Mouse (Mus musculus): ENCODE data around the gene Prr3. TPM values are rescaled to one million over a fixed set of nuclear protein-coding genes. Genes with fewer than 3 reads are reported as not detected.
A peak's percentile ranks its signal among the peaks of the same experiment; 100 is the strongest.

Prr3 gene
- polyA plus RNA-seq, 2 experiments = 4.5 to 6.3 TPM

DNA sequence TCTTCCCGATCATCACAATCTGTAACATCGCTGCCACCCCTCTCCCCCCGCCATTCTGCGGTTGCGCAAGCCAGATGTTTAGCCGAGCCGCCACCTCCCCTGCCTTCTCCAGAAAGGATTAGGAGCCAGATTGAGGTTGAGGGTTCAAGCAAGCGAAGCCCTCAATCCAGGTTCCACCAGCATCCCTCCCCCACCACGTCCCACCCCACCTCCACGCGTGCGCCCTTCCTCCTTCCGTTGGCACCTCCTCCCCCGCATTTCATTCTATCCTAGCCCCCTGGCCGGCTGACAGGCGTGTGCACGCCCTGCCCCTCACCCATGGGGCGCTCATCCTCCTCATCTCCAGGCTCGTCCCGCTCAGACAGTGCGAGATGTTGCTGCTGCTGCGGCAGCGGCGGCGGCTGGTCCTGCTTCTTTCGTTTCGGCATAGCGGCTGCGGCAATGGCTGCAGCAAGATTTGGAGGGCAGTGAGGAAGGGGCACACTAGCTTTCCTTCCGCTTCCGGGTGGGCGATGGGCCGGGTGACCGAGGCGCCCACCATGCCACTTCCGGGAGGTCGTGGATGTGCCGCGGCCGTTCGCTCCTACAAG is 1.1 kb downstream of the Prr3 start:
- H3K36me3 ChIP-seq (replicated peaks; ENCODE audit: control insufficient read depth, insufficient read depth, low read depth) = no peaks in the 10 kb centered on the region; the same call in 1 of the 2 replicates
- H3K4me2 ChIP-seq (ENCODE audit: low read depth) = peak overlapping the region; percentile 97
- H3K9me3 ChIP-seq (ENCODE audit: control insufficient read depth, low read length) = no peaks in the 10 kb centered on the region
- H3K4me3 ChIP-seq (ENCODE audit: insufficient read depth in 1 of 2, low read depth in 2 of 2, low read length in 2 of 2) = peak overlapping the region; percentile 71 to 84
- DNase-seq (ENCODE audit: low read depth in 3 of 3, low spot score in 3 of 3) (no peak), ATAC-seq (ENCODE audit: insufficient read depth) (peak; percentile 1)
- H3K9ac ChIP-seq (replicated peaks) = peak overlapping the region; percentile 49
- 0 out of 2 replicates have a peak, but pooled peaks have one; percentile 7 for TF ChIP-seq CTCF (IDR thresholded peaks at IDR 0.05; ENCODE audit: low read depth)
- no peak for TF ChIP-seq EP300 (IDR thresholded peaks at IDR 0.05; ENCODE audit: low read depth)
- H3K4me1 ChIP-seq (replicated peaks; ENCODE audit: control insufficient read depth in 2 of 2, insufficient read depth in 2 of 2, low read length in 1 of 2) = peaks cover 3 to 8% of the 10 kb centered on the region in 2 experiments; a peak in 3 of 4 replicates
- no peaks in the 10 kb centered on the region for H3K27me3 ChIP-seq (ENCODE audit: control insufficient read depth, insufficient read depth, low read length)
- WGBS (ENCODE audit: insufficient replicate concordance) = under 1% methylated on average over 41 of the region's 41 CpGs
- no peak overlapping the region for H3K27ac ChIP-seq

DNA sequence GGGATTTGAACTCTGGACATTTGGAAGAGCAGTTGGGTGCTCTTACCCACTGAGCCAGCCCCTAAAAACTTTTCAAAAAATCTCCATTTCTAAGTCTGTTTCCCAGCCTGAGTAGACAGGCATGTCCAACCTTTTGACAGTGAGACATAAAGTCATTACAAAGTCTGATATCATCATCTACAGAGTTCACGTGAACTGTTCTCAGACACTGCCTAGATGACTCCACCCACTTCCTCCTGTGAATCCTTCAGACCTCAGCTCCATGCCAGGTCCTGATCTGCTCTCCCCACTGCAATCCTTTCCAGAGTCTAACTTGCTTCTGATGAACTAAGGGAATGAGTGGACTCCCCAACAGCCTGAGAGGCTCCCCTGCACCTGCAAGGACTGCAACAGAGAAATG is 7.9 kb downstream of the Prr3 start:
- no peak overlapping the region for H3K4me2 ChIP-seq (ENCODE audit: low read depth)
- TF ChIP-seq CTCF (IDR thresholded peaks at IDR 0.05; ENCODE audit: low read depth) (no peak), EP300 (IDR thresholded peaks at IDR 0.05; ENCODE audit: low read depth) (no peak)
- WGBS (ENCODE audit: insufficient replicate concordance) = 23% methylated on average over 1 of the region's 1 CpGs
- no peaks in the 10 kb centered on the region for H3K9me3 ChIP-seq (ENCODE audit: control insufficient read depth, low read length)
- no peak overlapping the region for H3K9ac ChIP-seq (replicated peaks)
- H3K4me3 ChIP-seq (ENCODE audit: insufficient read depth in 1 of 2, low read depth in 2 of 2, low read length in 2 of 2) = no peak overlapping the region
- H3K27ac ChIP-seq = no peak overlapping the region
- H3K27me3 ChIP-seq (ENCODE audit: control insufficient read depth, insufficient read depth, low read length) = no peaks in the 10 kb centered on the region
- H3K4me1 ChIP-seq (replicated peaks; ENCODE audit: control insufficient read depth in 2 of 2, insufficient read depth in 2 of 2, low read length in 1 of 2) = peaks cover 13 to 15% of the 10 kb centered on the region in 2 experiments
- DNase-seq (ENCODE audit: low read depth in 3 of 3, low spot score in 3 of 3) (no peak), ATAC-seq (ENCODE audit: insufficient read depth) (no peak)
- peaks cover 6% of the 10 kb centered on the region; the same call in 1 of the 2 replicates for H3K36me3 ChIP-seq (replicated peaks; ENCODE audit: control insufficient read depth, insufficient read depth, low read depth)

DNA sequence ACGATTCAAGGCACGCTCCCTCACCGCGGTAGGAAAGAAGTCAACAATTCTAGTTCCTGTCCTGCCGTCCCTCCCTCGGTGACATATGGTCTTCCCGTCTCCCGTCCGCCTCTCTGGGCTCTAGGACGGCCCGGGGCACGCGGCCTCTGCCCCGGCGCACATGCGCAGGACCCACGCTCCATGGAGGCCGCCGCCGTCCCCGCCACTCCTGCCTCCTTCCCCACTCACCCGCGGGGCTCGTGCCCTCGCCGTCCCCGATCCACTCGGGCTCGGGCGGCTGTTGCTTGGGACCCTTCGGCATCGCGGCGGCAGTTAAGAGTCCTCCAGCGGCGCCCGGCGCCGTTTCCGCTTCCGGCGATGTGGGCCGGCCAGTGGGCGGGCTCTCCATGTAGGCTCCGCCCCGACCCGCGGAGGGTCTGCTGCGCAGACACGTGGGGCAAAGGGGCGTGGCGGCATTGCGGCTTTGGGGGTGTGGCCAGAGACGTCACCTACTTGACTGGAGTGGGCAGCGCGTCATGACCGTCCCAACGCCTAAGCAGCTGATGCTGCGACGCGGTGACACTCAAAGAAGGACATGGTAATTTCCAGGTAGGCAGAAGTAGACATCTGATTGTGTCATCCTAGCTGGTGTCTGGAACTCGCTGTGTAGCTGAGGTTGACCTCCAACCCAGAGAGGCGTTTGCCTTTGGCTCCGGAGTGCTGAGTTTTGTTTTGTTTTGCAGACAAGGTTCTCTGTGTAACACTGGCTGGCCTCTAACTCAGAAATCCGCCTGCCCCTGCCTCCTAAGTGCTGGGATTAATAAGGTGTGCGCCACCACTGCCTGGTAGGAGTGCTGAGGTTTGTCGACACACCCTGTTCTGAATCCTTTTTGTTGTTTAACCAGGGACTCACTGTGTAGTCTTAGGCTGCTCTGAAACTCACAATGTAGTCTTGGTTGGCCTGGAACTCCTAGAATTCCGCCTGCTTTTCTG is 10.3 kb downstream of the Prr3 start, which contains the start of gene Abcf1:
Abcf1 (minus strand) TSS at position 344 of the 972 bp plus-strand sequence.
- H3K9me3 ChIP-seq (ENCODE audit: control insufficient read depth, low read length) = no peaks in the 10 kb centered on the region
- peak within 1 kb of the TSS; percentile 79 for H3K4me2 ChIP-seq (ENCODE audit: low read depth)
- peak within 1 kb of the TSS; percentile 77 to 88 for H3K4me3 ChIP-seq (ENCODE audit: insufficient read depth in 1 of 2, low read depth in 2 of 2, low read length in 2 of 2)
- H3K9ac ChIP-seq (replicated peaks) = peak within 1 kb of the TSS; percentile 85
- WGBS (ENCODE audit: insufficient replicate concordance) = under 1% methylated on average over 68 of the region's 68 CpGs
- no peaks in the 10 kb centered on the region for H3K27me3 ChIP-seq (ENCODE audit: control insufficient read depth, insufficient read depth, low read length)
- H3K27ac ChIP-seq = peak within 1 kb of the TSS; percentile 54
- TF ChIP-seq CTCF (IDR thresholded peaks at IDR 0.05; ENCODE audit: low read depth) = no peak
- no peak for TF ChIP-seq EP300 (IDR thresholded peaks at IDR 0.05; ENCODE audit: low read depth)
- H3K36me3 ChIP-seq (replicated peaks; ENCODE audit: control insufficient read depth, insufficient read depth, low read depth) = peaks cover 8% of the 10 kb centered on the region; the same call in 1 of the 2 replicates
- ATAC-seq (ENCODE audit: insufficient read depth) (peak; percentile 93), DNase-seq (ENCODE audit: low read depth in 3 of 3, low spot score in 3 of 3) (peak; percentile 94)
- H3K4me1 ChIP-seq (replicated peaks; ENCODE audit: control insufficient read depth in 2 of 2, insufficient read depth in 2 of 2, low read length in 1 of 2) = peaks cover 13 to 15% of the 10 kb centered on the region in 2 experiments

DNA sequence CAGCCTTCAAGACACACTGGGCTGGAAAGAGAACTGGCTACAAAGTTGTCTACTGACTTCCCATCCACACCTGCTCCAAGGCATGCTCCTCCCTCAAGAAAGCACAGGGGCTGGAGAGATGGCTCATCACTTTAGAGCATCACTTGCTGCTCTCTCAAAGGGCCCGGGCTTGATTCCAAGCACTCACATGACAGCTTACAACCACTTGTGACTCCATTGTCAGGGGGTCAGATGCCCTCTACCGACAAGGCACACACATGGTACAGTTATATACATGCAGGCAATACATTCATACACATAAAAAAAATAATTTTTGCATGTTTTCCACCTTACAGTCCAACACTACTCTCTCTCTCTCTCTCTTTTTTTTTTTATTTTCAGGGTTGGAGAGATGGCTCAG is 12.4 kb downstream of the Prr3 start:
- Histone ChIP-seq H3K27ac (no peak overlapping the region), H3K36me3 (replicated peaks; ENCODE audit: control insufficient read depth, insufficient read depth, low read depth) (peaks cover 25% of the 10 kb centered on the region), H3K4me1 (replicated peaks; ENCODE audit: control insufficient read depth in 2 of 2, insufficient read depth in 2 of 2, low read length in 1 of 2) (peaks cover 13 to 15% of the 10 kb centered on the region in 2 experiments), H3K27me3 (ENCODE audit: control insufficient read depth, insufficient read depth, low read length) (no peaks in the 10 kb centered on the region), H3K9ac (replicated peaks) (no peak overlapping the region), H3K4me3 (ENCODE audit: insufficient read depth in 1 of 2, low read depth in 2 of 2, low read length in 2 of 2) (no peak overlapping the region), H3K9me3 (ENCODE audit: control insufficient read depth, low read length) (no peaks in the 10 kb centered on the region), H3K4me2 (ENCODE audit: low read depth) (no peak overlapping the region; the same call in 1 of the 2 replicates)
- ATAC-seq (ENCODE audit: insufficient read depth) = no peak
- no peak for DNase-seq (ENCODE audit: low read depth in 3 of 3, low spot score in 3 of 3)
- TF ChIP-seq CTCF (IDR thresholded peaks at IDR 0.05; ENCODE audit: low read depth) = no peak
- no peak for TF ChIP-seq EP300 (IDR thresholded peaks at IDR 0.05; ENCODE audit: low read depth)
- WGBS (ENCODE audit: insufficient replicate concordance) = 79% methylated on average over 2 of the region's 2 CpGs

DNA sequence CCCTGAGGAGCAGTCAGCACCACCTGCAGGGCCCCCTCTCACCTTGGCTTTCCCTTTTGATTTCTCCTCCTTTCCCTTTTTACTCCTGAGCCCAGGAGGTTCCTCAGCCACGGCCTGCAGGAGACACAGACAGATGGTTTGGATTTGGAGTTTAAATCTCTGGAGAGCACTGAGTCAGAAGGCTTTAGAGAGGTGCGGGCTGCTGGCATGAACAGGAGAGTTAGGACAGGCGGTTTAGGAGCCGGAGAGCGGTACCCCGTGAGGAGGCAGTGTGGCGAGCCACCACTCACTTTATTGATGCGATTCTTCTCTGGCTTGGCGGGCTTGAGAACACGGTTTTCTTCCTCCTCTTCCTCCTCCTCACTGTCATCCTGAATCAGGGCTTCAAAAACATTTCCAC is 16.8 kb downstream of the Prr3 start:
- TF ChIP-seq CTCF (IDR thresholded peaks at IDR 0.05; ENCODE audit: low read depth) (no peak), EP300 (IDR thresholded peaks at IDR 0.05; ENCODE audit: low read depth) (no peak)
- Histone ChIP-seq H3K9ac (replicated peaks) (no peak overlapping the region), H3K4me2 (ENCODE audit: low read depth) (no peak overlapping the region), H3K27me3 (ENCODE audit: control insufficient read depth, insufficient read depth, low read length) (no peaks in the 10 kb centered on the region), H3K4me3 (ENCODE audit: insufficient read depth in 1 of 2, low read depth in 2 of 2, low read length in 2 of 2) (no peak overlapping the region), H3K9me3 (ENCODE audit: control insufficient read depth, low read length) (no peaks in the 10 kb centered on the region), H3K4me1 (replicated peaks; ENCODE audit: control insufficient read depth in 2 of 2, insufficient read depth in 2 of 2, low read length in 1 of 2) (peaks cover 3 to 4% of the 10 kb centered on the region in 2 experiments; a peak in 2 of 4 replicates), H3K36me3 (replicated peaks; ENCODE audit: control insufficient read depth, insufficient read depth, low read depth) (peaks cover 68% of the 10 kb centered on the region), H3K27ac (no peak overlapping the region)
- DNase-seq (ENCODE audit: low read depth in 3 of 3, low spot score in 3 of 3) (no peak), ATAC-seq (ENCODE audit: insufficient read depth) (no peak)
- 85% methylated on average over 10 of the region's 10 CpGs for WGBS (ENCODE audit: insufficient replicate concordance)

All from liver, embryonic 14.5 days (tissue).